In the genomic region with DNA sequence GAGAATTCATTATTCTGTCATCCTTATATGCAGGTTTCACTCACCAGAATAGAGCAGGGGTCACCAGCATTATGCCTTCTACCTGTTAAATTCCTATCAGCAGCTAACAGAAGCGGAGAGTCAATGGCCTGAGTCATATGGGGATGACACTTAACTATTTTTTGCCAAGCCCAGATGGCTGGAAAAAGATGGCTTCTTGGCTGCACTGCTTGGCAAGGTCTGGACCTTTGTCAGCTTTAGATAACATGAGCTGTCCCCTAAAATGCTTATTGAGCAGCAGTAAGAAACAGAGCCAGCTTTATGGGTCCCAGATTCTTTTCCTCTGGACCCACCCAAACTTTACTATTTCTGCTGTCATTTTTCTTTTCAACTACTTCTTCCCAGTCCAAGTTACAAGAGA, we compare ENCODE assay signal across 24 mouse cellular contexts.
DNase-seq lines count a peak whose midpoint lies in the region; ATAC-seq and TF ChIP-seq lines count a peak whose summit lies in the region.
"Had no signal": no experiment of that assay in that cellular context is flagged by ENCODE, and none has a peak within 500 bp of the region (broad histone marks: within the 10 kb centered on the region; RNA-seq: fewer than 3 reads in every experiment).

No protein-coding gene starts in this region.

- TF ChIP-seq POLR2A in cerebellum, adult 2 months (IDR thresholded peaks at IDR 0.05; ENCODE audit: borderline replicate concordance, insufficient read depth, low read length): no peak

- H3K4me2 ChIP-seq in forebrain, embryonic 13.5 days: no peak overlapping the region
- H3K4me2 ChIP-seq: forebrain, embryonic 15.5 days; heart, embryonic 13.5 days; hindbrain, embryonic 14.5 days had no signal

- TF ChIP-seq CTCF in cerebellum, adult 2 months (IDR thresholded peaks at IDR 0.05; ENCODE audit: borderline replicate concordance, insufficient read depth, low read depth, low read length): no peak

- no peaks in the 10 kb centered on the region for H3K9me3 ChIP-seq in forebrain, embryonic 13.5 days (replicated peaks)
- H3K9me3 ChIP-seq: forebrain, embryonic 15.5 days; heart, embryonic 10.5 days; heart, embryonic 13.5 days had no signal

- H3K4me1 ChIP-seq in cerebellum, adult 2 months (ENCODE audit: control insufficient read depth, insufficient read depth, low read length): no peaks in the 10 kb centered on the region
- no peaks in the 10 kb centered on the region for H3K4me1 ChIP-seq in forebrain, embryonic 13.5 days
- H3K4me1 ChIP-seq: forebrain, embryonic 15.5 days; heart, embryonic 10.5 days; heart, embryonic 13.5 days had no signal

- no peak overlapping the region for H3K27ac ChIP-seq in cerebellum, adult 2 months (ENCODE audit: insufficient read depth, low read length)
- no peak overlapping the region for H3K27ac ChIP-seq in forebrain, embryonic 13.5 days
- H3K27ac ChIP-seq: forebrain, embryonic 15.5 days; heart, adult 2 months; heart, embryonic 10.5 days; heart, embryonic 13.5 days; hindbrain, embryonic 14.5 days; hindbrain, postnatal 0 days had no signal

- H3K9ac ChIP-seq in forebrain, embryonic 13.5 days: no peak overlapping the region
- H3K9ac ChIP-seq: forebrain, embryonic 15.5 days; heart, embryonic 13.5 days; hindbrain, embryonic 14.5 days had no signal

- 14% methylated on average over 1 of the region's 1 CpGs for WGBS in cerebellum, adult 2 months
- 73% methylated on average over 1 of the region's 1 CpGs for WGBS in forebrain, embryonic 13.5 days

- no peak for ATAC-seq in forebrain, embryonic 13.5 days
- ATAC-seq: CD4-positive, CD25-positive, alpha-beta regulatory T cell, adult 4 months; forebrain, embryonic 15.5 days; hindbrain, postnatal 0 days; inflammation-experienced regulatory T-cells, adult 6 months; intestine, embryonic 16.5 days had no signal

- H3K36me3 ChIP-seq in forebrain, embryonic 13.5 days (ENCODE audit: poor library complexity, severe bottlenecking): no peaks in the 10 kb centered on the region
- H3K36me3 ChIP-seq: forebrain, embryonic 15.5 days; heart, embryonic 10.5 days; heart, embryonic 13.5 days had no signal

- peak; percentile 9 to 44 for DNase-seq in cerebellum, adult 2 months
- no peak for DNase-seq in cerebellum, adult 11-12 months
- peak; percentile 29 for DNase-seq in brain, adult 2 months (ENCODE audit: low read depth, low spot score)
- peak; percentile 4 for DNase-seq in cerebellum, adult 9-11 months
- DNase-seq in cerebellum, postnatal 25 days: peak; percentile 8 to 35
- DNase-seq in layer of hippocampus, adult 11-12 months (ENCODE audit: low spot score): no peak
- DNase-seq: adrenal gland, adult 2 months; adrenal gland, postnatal 14 days; gastrocnemius, postnatal 10 days; gastrocnemius, postnatal 36 days; heart, adult 2 months; heart, postnatal 14 days; heart, postnatal 4 days; kidney, adult 18-20 months; kidney, adult 9 months had no signal

- H3K4me3 ChIP-seq in cerebellum, adult 2 months (replicated peaks; ENCODE audit: insufficient read depth, low read depth, low read length): no peak overlapping the region
- no peak overlapping the region for H3K4me3 ChIP-seq in forebrain, embryonic 13.5 days
- H3K4me3 ChIP-seq: forebrain, embryonic 15.5 days; heart, adult 2 months; heart, embryonic 10.5 days; heart, embryonic 13.5 days had no signal

- H3K27me3 ChIP-seq in cerebellum, adult 2 months (ENCODE audit: control insufficient read depth, insufficient read depth, low read length): no peaks in the 10 kb centered on the region
- H3K27me3 ChIP-seq in forebrain, embryonic 13.5 days: no peaks in the 10 kb centered on the region
- H3K27me3 ChIP-seq: forebrain, embryonic 15.5 days; heart, embryonic 13.5 days had no signal

Comparison
In these comparisons a context has a peak if more than half of its experiments do, and no peak if none do; other contexts are left out.
1. DNase-seq: peak in cerebellum, adult 2 months (2 of 2), brain, adult 2 months (single experiment), cerebellum, adult 9-11 months (single experiment) and cerebellum, postnatal 25 days (2 of 2); none in cerebellum, adult 11-12 months (single experiment) and layer of hippocampus, adult 11-12 months (single experiment).